ENCODE assay signal across 8 mouse cellular contexts in the genomic region with DNA sequence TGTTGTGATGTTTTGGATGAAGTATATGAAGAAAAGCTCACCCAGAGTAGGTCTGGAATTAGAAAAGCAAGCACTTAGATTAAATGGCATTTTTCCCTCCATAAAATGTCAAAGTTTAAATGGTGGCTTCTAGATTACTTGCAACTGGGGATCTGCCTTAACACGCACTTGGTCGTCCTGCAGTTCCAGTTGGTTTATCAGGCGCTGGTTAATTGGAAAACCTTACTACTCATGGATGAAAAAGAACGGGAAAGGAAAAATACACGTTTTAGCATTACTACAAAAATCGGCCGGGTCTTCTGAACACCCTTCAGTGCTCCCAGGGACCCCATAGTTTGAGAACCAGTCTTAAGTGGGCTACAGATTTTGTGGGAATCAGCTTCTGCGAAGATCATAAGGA. TPM values are rescaled to one million over a fixed set of nuclear protein-coding genes. Genes with fewer than 3 reads are reported as not detected.
DNase-seq lines count a peak whose midpoint lies in the region; ATAC-seq and TF ChIP-seq lines count a peak whose summit lies in the region.

No protein-coding gene starts in this region.

- H3K79me2 ChIP-seq in liver, adult 2 months (ENCODE audit: control insufficient read depth, insufficient read depth, low read length), result peaks cover 21% of the 10 kb centered on the region

- no peak for ATAC-seq in embryonic facial prominence, embryonic 13.5 days (ENCODE audit: insufficient number of reproducible peaks, insufficient read depth, low FRiP score, low TSS enrichment, low read depth)
- ATAC-seq in intestine, embryonic 15.5 days, result no peak
- ATAC-seq in neural tube, embryonic 13.5 days (ENCODE audit: low read depth), result no peak

- H3K36me3 ChIP-seq in liver, adult 2 months (ENCODE audit: control insufficient read depth, insufficient read depth, low read length), result no peaks in the 10 kb centered on the region
- no peaks in the 10 kb centered on the region for H3K36me3 ChIP-seq in embryonic facial prominence, embryonic 13.5 days
- H3K36me3 ChIP-seq in intestine, embryonic 15.5 days, result no peaks in the 10 kb centered on the region
- H3K36me3 ChIP-seq in neural tube, embryonic 13.5 days, result no peaks in the 10 kb centered on the region

- no peak for TF ChIP-seq POLR2A in liver, adult 2 months (IDR thresholded peaks at IDR 0.05; ENCODE audit: extremely low read depth, insufficient read depth, low read length)

- H3K27me3 ChIP-seq in liver, adult 2 months (ENCODE audit: control insufficient read depth, insufficient read depth, low read length), result no peaks in the 10 kb centered on the region
- H3K27me3 ChIP-seq in embryonic facial prominence, embryonic 13.5 days, result no peaks in the 10 kb centered on the region
- H3K27me3 ChIP-seq in intestine, embryonic 15.5 days (replicated peaks), result no peaks in the 10 kb centered on the region
- H3K27me3 ChIP-seq in neural tube, embryonic 13.5 days, result 0 out of 2 replicates have a peak, but pooled peaks cover 4% of the 10 kb centered on the region

- 34% methylated on average over 8 of the region's 8 CpGs for WGBS in liver, adult 2 months
- 24% methylated on average over 8 of the region's 8 CpGs for WGBS in embryonic facial prominence, embryonic 13.5 days
- WGBS in intestine, embryonic 15.5 days, result 32% methylated on average over 8 of the region's 8 CpGs
- 35% methylated on average over 8 of the region's 8 CpGs for WGBS in neural tube, embryonic 13.5 days

- peak overlapping the region; percentile 87 for H3K4me2 ChIP-seq in embryonic facial prominence, embryonic 13.5 days
- H3K4me2 ChIP-seq in intestine, embryonic 15.5 days (replicated peaks), result peak overlapping the region; percentile 61
- H3K4me2 ChIP-seq in neural tube, embryonic 13.5 days, result peak overlapping the region; percentile 85

- TF ChIP-seq CTCF in liver, adult 2 months (IDR thresholded peaks at IDR 0.05; ENCODE audit: low read depth, low read length), result no peak

- H3K9me3 ChIP-seq in embryonic facial prominence, embryonic 13.5 days, result no peaks in the 10 kb centered on the region
- no peaks in the 10 kb centered on the region for H3K9me3 ChIP-seq in intestine, embryonic 15.5 days
- no peaks in the 10 kb centered on the region for H3K9me3 ChIP-seq in neural tube, embryonic 13.5 days

- H3K4me1 ChIP-seq in liver, adult 2 months (ENCODE audit: control insufficient read depth, insufficient read depth, low read length), result peaks cover 10% of the 10 kb centered on the region
- H3K4me1 ChIP-seq in embryonic facial prominence, embryonic 13.5 days, result peaks cover 17% of the 10 kb centered on the region
- peaks cover 7% of the 10 kb centered on the region for H3K4me1 ChIP-seq in intestine, embryonic 15.5 days (replicated peaks)
- H3K4me1 ChIP-seq in neural tube, embryonic 13.5 days (replicated peaks), result peaks cover 31% of the 10 kb centered on the region

- no peak overlapping the region for H3K9ac ChIP-seq in liver, adult 2 months (ENCODE audit: low read depth, low read length)
- H3K9ac ChIP-seq in embryonic facial prominence, embryonic 13.5 days, result peak overlapping the region; percentile 85
- H3K9ac ChIP-seq in intestine, embryonic 15.5 days, result no peak overlapping the region
- H3K9ac ChIP-seq in neural tube, embryonic 13.5 days, result peak overlapping the region; percentile 85

- no peak for DNase-seq in liver, adult 2 months (ENCODE audit: extremely low read depth, low read depth, low spot score)
- DNase-seq in liver, result no peak
- DNase-seq in layer of hippocampus, adult 18-20 months (ENCODE audit: low spot score in 2 of 2), result no peak
- DNase-seq in cerebellum, postnatal 10 days, result no peak
- no peak for DNase-seq in gastrocnemius, postnatal 4 days (ENCODE audit: low spot score in 2 of 2)

- H3K27ac ChIP-seq in liver, adult 2 months (replicated peaks; ENCODE audit: insufficient read depth, low read depth, low read length), result no peak overlapping the region
- H3K27ac ChIP-seq in embryonic facial prominence, embryonic 13.5 days, result peak overlapping the region; percentile 91; the same call in 1 of the 2 replicates
- peak overlapping the region; percentile 95 for H3K27ac ChIP-seq in intestine, embryonic 15.5 days
- peak overlapping the region; percentile 92 for H3K27ac ChIP-seq in neural tube, embryonic 13.5 days (replicated peaks)

- H3K4me3 ChIP-seq in liver, adult 2 months (ENCODE audit: insufficient read depth, low read depth, low read length), result peak overlapping the region; percentile 79
- peak overlapping the region; percentile 92 for H3K4me3 ChIP-seq in embryonic facial prominence, embryonic 13.5 days
- H3K4me3 ChIP-seq in intestine, embryonic 15.5 days (replicated peaks), result peak overlapping the region; percentile 81
- H3K4me3 ChIP-seq in neural tube, embryonic 13.5 days, result peak overlapping the region; percentile 86

RNA-seq across cellular contexts. Expression of a gene that starts 0.8 kb away (rescaled TPM):
- total RNA-seq in liver, adult 2 months (2014; rRNA removed), result 20.3 and 25.8 TPM in 2 replicates
- polyA plus RNA-seq in liver, adult 2 months (2012; rRNA removed), result 43.5 and 49.4 TPM in 2 replicates
- 72.9 and 74.9 TPM in 2 replicates for polyA plus RNA-seq in embryonic facial prominence, embryonic 13.5 days (2015; fragmentation: Nextera tagmentation; extraction: Ambion mirVana)
- polyA plus RNA-seq in intestine, embryonic 15.5 days (2015; fragmentation: Nextera tagmentation; extraction: Ambion mirVana), result 59.3 and 61.1 TPM in 2 replicates
- 54.6 and 59.3 TPM in 2 replicates for polyA plus RNA-seq in neural tube, embryonic 13.5 days (2015; fragmentation: Nextera tagmentation; extraction: Ambion mirVana)
- 10 to 100 TPM; 48.4 to 51.8 TPM for total RNA-seq in layer of hippocampus, adult 18-20 months (2021)
- 10 to 100 TPM; 28.4 to 30.6 TPM for total RNA-seq in gastrocnemius, postnatal 4 days (2021)

RNA-seq across cellular contexts. Expression of a gene that starts 37.9 kb away (rescaled TPM):
- 0.34 and 0.37 TPM in 2 replicates for total RNA-seq in liver, adult 2 months (2014; rRNA removed)
- polyA plus RNA-seq in liver, adult 2 months (2012; rRNA removed), result 0.26 and 0.93 TPM in 2 replicates
- 0.45 and 0.69 TPM in 2 replicates for polyA plus RNA-seq in embryonic facial prominence, embryonic 13.5 days (2015; fragmentation: Nextera tagmentation; extraction: Ambion mirVana)
- 0.29 and 0.34 TPM in 2 replicates for polyA plus RNA-seq in intestine, embryonic 15.5 days (2015; fragmentation: Nextera tagmentation; extraction: Ambion mirVana)
- polyA plus RNA-seq in neural tube, embryonic 13.5 days (2015; fragmentation: Nextera tagmentation; extraction: Ambion mirVana), result 0.17 TPM in 1 of 2 replicates, not detected in the other
- not detected for total RNA-seq in layer of hippocampus, adult 18-20 months (2021)
- total RNA-seq in gastrocnemius, postnatal 4 days (2021), result not detected

Comparison
In these comparisons a context has a peak if more than half of its experiments do, and no peak if none do; other contexts are left out.
1. H3K9ac ChIP-seq: peak in embryonic facial prominence, embryonic 13.5 days (single experiment) and neural tube, embryonic 13.5 days (single experiment); none in liver, adult 2 months (single experiment) and intestine, embryonic 15.5 days (single experiment).
2. Peak in every context shown above with its lines, with median percentiles within 50 percentile points of each other: H3K4me3 ChIP-seq and H3K4me2 ChIP-seq.